Mouse (Mus musculus): ENCODE results near the gene Nav3.

- TF ChIP-seq CTCF (IDR thresholded peaks at IDR 0.05; ENCODE audit: low read depth): no peak
- TF ChIP-seq EP300 (IDR thresholded peaks at IDR 0.05; ENCODE audit: low read depth): no peak
Measured at GRCm38 (mm10) chr10:110037547-110037946, 418.5 kb downstream of the Nav3 start.
